Mouse (Mus musculus) brain, adult 2 months (tissue): ENCODE measurements around the gene Vps13a.
A peak's percentile ranks its signal among the peaks of the same experiment; 100 is the strongest.
"Not testable (repeated sequence)": the region's sequence is repeated elsewhere in the genome, so short reads cannot be mapped to it uniquely, and the experiment has no call there.

Experiments
- DNase-seq: peaks from one replicate; pipeline ENCODE4 v3.0.0; 2011; ENCODE audit warnings: low read depth, low spot score

The Vps13a gene

DNA sequence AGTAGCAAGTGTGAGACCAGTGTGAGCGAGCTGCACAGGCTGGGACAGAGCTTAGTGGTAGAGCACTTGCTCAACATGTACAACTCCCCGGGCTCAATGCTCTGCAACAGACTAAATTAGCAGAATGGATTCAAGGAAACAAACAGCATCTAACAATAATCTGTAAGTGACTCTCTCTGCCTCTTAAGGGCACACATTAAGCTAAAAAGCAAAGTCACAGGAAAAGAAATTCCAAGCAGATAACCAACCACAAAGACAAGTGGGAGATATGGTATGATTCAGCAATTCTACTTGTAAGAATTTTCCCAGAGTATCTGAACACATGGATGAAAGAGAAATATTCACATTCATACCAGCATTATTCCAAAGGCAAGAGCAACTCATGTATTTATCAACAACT, 13.3 kb downstream of the Vps13a start:
- DNase-seq, result no peak

DNA sequence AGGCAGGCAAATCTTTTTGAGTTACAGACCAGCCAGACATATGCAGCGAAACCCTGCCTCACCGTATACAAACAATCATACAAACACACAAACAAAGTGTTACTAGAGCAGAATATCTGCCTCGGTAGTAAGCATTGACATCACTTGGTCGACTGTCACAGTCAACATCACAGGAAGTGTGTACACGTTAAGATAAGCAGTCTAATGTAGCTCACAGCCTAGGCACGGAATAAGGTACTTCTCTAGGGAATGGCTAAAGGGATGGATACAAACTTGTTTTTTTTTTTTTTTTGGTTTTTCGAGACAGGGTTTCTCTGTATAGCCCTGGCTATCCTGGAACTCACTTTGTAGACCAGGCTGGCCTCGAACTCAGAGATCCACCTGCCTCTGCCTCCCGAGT, 23.3 kb downstream of the Vps13a start:
- not testable (repeated sequence) for DNase-seq

GRCm38 (mm10) chr19:16755854-16756253, 24.9 kb downstream of the Vps13a start:
- DNase-seq, result no peak

- DNase-seq, result no peak
Measured at GRCm38 (mm10) chr19:16755226-16755625, 25.5 kb downstream of the Vps13a start.

DNA sequence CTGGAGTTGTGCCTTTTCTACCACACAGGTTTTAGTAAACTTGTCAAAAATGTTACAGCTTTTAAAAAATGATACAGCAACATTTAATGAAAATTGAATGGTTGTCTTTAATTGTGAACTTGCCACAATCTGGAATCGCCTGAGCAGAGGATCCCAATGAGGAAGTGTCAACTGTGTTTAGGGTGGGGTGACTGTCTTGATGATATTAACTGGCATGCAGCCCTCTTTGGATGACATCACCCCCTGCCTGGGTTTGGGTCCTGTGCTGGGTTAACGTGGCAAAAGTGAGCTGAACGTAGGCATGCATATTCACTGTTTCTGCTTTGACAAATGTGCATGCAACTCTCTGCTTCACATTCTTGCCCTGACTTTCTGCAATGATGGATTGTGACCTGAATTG, 27.6 kb downstream of the Vps13a start:
- DNase-seq, result no peak

- DNase-seq, result no peak
Measured at GRCm38 (mm10) chr19:16736854-16737253, 43.9 kb downstream of the Vps13a start.

GRCm38 (mm10) chr19:16728729-16729128, 52.0 kb downstream of the Vps13a start:
- peak; percentile 21 for DNase-seq

- DNase-seq, result no peak
Measured at GRCm38 (mm10) chr19:16715249-16715648, 65.5 kb downstream of the Vps13a start.

DNA sequence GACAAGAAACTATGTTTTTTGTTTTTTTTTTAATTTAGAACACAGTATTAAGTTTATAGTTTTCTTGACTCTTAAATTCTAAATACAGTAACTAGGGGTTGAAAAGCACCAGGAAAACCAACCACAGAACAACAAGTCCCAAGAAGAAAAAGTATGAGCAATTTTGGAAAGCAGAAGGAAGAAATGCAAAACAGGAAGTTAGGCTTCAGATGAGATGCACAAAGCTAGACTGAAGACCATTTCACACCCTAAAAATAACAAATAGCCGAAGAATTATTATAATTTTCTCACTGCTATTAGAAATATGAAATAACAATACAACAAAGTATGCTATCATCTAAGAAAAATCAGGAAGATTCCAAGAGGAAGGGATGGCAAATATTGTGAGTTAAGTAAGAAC, 78.9 kb downstream of the Vps13a start:
- no peak for DNase-seq

GRCm38 (mm10) chr19:16684922-16685321, 95.8 kb downstream of the Vps13a start:
- no peak for DNase-seq

DNA sequence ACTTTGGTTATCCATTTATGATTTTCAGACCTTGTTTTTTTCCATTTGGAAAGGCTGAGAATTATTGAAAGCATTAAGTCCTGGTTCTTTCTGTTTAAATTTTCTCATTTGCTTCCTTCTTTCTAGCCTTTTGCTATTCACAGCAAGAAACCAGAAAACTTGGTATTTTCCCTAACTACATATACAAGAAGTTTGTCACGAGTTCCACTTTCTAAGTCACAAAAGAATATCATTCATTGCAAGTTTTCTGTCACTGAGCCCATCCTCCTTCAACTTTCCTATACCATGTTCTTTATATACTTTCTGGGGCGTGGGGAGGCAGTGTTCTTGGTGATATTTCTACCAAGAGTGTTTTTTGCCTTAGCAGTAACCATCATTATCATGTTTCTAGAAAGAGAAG, 96.5 kb downstream of the Vps13a start:
- DNase-seq, result no peak

GRCm38 (mm10) chr19:16625610-16626395, 154.9 kb downstream of the Vps13a start:
- no peak for DNase-seq

DNA sequence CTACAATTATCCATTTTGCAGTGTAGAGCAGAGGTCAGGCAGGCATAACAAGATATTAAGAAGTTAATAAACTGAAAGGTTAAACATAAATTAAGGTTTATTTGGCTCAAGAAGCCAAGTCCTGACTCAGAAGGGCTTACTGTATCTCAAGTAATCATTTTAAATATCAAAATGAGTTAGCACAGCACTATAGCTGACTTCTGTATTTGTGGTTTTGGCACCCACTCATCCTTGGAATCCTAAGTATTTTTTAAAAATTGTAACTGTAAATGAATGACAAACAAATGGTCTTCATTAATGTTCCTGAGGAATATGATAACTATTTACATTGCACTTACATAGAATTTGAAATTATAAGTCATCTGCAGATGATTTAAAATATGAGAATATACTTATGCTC, 155.7 kb downstream of the Vps13a start:
- no peak for DNase-seq

DNA sequence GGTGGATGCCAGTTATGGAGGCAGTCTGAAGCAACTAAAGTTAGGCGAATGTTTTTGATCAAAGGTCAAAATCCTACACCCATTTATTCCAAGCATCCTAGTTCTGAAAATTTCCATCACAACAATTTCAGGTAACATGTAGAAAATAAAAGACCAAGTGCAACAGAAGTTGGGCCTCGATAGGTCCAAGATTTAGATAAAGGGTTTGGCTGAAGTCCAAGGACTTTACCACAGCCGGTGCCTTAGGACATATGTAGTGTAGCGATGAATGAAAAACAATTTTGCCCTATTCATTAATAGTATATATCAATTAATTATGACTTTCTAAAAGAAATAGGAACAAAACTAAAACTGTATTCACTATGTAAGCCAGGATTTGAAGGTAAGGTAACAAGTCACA, 157.6 kb downstream of the Vps13a start:
- DNase-seq, result no peak

GRCm38 (mm10) chr19:16607634-16608033, 173.1 kb downstream of the Vps13a start:
- DNase-seq, result no peak

- no peak for DNase-seq
Measured at GRCm38 (mm10) chr19:16602026-16602425, 178.7 kb downstream of the Vps13a start.

DNA sequence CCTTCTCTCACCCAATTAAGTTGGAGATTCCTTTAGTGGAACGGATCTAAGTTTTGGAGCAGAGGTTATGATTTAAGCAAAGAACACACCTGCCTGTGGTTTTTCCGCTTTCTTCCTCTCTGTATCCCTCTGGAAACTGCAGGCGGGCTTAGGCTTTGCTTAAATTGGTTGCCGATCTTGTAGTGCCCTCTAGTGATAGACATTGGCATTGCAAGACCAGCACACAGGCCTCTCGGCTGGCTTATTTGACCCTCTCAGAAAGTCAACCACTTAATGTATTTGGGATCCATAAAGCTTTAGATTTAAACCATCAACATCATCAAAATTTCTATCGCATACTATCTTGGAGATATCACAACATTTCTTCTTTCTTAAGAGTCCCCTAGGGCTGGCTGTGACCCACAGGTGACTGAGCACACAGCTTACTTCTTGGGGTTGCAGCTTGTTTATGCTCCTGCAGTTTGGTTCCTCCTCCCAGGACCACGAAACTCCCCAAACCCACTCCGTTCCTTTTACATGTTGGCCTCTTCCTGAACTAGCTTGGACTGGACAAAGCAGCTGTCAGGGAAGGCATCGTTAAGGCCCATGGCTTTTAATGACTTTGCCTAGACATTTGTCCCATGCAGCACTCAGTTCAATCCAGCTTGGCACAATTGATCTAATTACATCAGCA, 181.3 kb downstream of the Vps13a start:
- DNase-seq, result peak; percentile 90

DNA sequence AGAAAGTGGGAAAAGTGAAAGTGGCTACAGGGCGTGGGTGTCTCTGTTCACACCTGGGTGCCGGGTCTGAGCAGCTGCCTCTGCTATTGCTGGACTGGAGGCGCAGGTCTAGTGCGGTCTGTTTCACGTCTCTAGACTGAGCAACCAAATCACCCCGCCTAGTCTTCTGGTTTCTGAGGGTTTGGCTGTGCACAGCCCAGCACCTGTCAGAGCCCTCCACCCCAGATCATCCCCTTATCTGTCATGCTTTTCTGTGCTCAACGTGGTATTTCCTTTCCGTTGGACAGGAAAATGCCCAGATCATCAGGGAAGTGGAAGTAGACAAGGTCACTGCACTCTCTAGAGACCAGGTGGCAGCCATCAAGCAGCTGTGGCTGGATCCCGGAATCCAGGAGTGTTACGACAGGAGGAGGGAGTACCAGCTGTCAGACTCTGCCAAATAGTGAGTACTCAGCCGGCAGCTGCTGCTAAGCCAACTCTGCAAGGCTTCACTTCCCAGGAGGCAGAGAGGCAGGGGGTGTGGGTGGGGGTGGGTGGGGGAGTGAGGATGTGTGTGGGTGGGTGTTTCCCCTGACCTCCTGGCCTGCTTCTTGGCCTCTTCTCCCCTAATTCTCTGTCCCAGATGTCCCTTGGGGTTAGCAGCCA, 182.0 kb downstream of the Vps13a start:
- peak; percentile 49 for DNase-seq

- DNase-seq, result no peak
Measured at GRCm38 (mm10) chr19:16597216-16597615, 183.5 kb downstream of the Vps13a start.

- DNase-seq, result no peak
Measured at GRCm38 (mm10) chr19:16593975-16594317, 186.8 kb downstream of the Vps13a start.

DNA sequence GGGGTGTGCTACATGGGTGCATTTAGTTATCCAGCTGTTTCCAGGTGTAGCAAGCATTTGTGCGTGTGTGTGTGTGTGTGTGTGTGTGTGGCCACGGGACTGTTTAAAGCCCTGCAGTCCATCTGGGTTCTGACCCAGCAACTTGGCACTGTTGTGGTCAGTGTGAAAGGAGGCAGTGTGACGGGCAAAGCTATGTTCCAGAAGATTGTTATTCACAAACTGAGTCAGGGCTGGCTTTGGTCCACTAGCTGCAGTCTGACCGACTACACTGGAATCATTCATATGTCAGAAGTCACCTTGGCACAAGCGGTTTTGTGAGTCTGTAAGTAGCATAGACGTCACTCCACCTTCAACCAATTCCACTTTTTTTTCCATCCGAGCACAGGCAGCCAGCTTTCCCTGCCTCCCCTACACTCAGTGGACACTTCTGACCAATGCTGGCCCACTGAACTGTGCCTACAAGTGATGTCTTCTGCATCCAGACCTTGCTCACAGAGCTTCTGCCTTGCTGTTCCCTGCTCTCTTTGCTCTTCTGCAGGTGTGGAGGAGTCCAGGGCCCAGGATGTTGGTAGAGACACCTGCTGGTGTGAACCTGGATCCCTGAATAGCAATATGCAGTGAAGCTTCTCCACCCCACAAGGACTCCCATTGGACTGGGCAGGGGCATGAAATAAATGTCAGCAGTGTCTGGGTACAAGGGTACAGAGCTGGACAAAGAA, 187.3 kb downstream of the Vps13a start:
- DNase-seq, result peak; percentile 89

DNA sequence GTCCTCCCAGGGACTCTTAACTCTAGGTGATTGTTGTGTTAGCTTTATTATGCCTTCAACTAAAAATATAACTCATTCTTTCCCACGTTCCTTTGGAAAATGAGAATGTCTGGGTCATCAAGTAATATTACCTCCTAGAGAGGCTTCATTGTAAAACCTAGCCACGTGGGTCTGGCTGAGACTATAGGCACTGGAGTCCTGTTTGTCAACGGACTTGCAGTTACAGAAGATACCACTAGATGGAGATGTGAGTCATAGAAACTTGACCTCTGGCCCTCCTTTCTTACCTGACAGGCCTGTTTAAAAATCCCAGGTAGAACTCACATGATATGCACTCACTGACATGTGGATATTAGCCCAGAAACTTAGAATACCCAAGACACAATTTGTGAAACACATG, 195.4 kb downstream of the Vps13a start:
- DNase-seq, result peak; percentile 60
